ENCODE assay signal across 8 mouse cellular contexts in the genomic region with DNA sequence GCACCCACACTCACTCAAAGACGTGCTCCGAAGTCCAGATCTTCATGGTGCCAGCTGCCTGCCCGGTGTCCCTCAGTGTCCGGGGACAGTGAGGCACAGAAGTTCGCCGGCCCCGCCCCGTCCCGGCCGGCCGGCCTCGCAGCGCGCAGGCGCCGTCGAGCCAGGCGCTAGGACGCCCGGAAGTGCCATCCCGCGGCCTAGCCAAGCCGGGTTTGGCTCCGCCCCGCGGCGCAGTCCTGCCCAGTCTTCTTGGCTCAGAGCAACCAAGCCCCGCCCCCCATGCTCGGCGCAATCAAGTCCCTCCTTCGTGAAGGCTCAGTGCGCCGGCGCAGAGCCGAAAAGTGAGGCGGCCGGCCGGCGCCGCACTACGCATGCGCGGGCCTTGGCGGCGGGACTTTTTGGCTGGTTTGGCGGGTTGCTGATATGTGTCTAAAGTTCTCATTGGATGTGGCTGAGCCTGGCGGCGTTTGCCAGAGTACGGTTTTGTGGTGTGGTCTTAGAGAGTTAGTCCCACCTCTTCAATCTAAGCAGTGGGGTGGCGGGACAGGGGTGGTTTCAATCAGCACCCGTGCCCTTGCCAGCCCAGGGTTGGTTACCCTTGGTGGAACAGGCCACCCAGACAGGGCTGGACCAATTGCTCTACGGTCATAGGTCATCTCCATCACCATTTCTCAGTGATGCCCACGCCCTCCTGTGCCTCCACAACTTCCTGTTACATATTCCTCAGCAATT. TPM values are rescaled to one million over a fixed set of nuclear protein-coding genes. Genes with fewer than 3 reads are reported as not detected.
A peak's percentile ranks its signal among the peaks of the same experiment; 100 is the strongest.
DNase-seq lines count a peak whose midpoint lies in the region; ATAC-seq and TF ChIP-seq lines count a peak whose summit lies in the region.

A gene (minus strand): TSS at position 264 of the 732 bp plus-strand sequence.

- peak; percentile 99 for ATAC-seq in Patski
- ATAC-seq in hindbrain, embryonic 13.5 days (ENCODE audit: low FRiP score), result peak; percentile 99

- DNase-seq in Patski (ENCODE audit: low read depth, low spot score), result peak; percentile 91
- peak; percentile 99 to 100 for DNase-seq in cerebellum, postnatal 14 days
- DNase-seq in frontal cortex, postnatal 14 days (ENCODE audit: low spot score in 2 of 2), result peak; percentile 97 to 99
- peak; percentile 97 to 98 for DNase-seq in layer of hippocampus, postnatal 25 days (ENCODE audit: extremely low spot score in 1 of 2, low spot score in 1 of 2)
- DNase-seq in lung, postnatal 25 days (ENCODE audit: low spot score), result peak; percentile 99
- DNase-seq in retina, embryonic 14.5 days (ENCODE audit: low spot score), result peak; percentile 100
- peak; percentile 100 for DNase-seq in thymus, postnatal 4 days

- H3K36me3 ChIP-seq in hindbrain, embryonic 13.5 days, result peaks cover 13% of the 10 kb centered on the region

- H3K27me3 ChIP-seq in Patski, result no peaks in the 10 kb centered on the region
- no peaks in the 10 kb centered on the region for H3K27me3 ChIP-seq in hindbrain, embryonic 13.5 days

- in situ Hi-C loops in Patski (cut with MboI; ENCODE audit: low pct_unique_long_range_greater_than_20kb), result loop anchor here (5.0 to 25.0 kb wide), 2 partner anchors 131 to 386 kb away; a partner anchor contains a TSS

- peaks cover 18% of the 10 kb centered on the region for H3K4me1 ChIP-seq in hindbrain, embryonic 13.5 days (replicated peaks)

- POLR2A ChIA-PET in Patski (lab: Charles Lee), result interaction anchor here (1.0 to 1.4 kb wide), 2 partner anchors 9 to 834 kb away, joined by 3 to 5 read pairs; a partner anchor contains a TSS

- 1% methylated on average over 53 of the region's 53 CpGs for WGBS in hindbrain, embryonic 13.5 days

- CTCF ChIA-PET in Patski (lab: Charles Lee), result no interaction called here

- peak within 1 kb of the TSS; percentile 85 for H3K9ac ChIP-seq in hindbrain, embryonic 13.5 days

- peak within 1 kb of the TSS; percentile 81 for H3K4me2 ChIP-seq in hindbrain, embryonic 13.5 days

- peak within 1 kb of the TSS; percentile 79 for H3K4me3 ChIP-seq in hindbrain, embryonic 13.5 days

- no peak for TF ChIP-seq CTCF in Patski (IDR thresholded peaks at IDR 0.05)

- H3K27ac ChIP-seq in hindbrain, embryonic 13.5 days, result peak within 1 kb of the TSS; percentile 71

- no peaks in the 10 kb centered on the region for H3K9me3 ChIP-seq in hindbrain, embryonic 13.5 days

RNA-seq across cellular contexts. Expression of the gene that starts here (rescaled TPM):
- polyA plus RNA-seq in Patski (2021), result 95.9 TPM
- polyA plus RNA-seq in hindbrain, embryonic 13.5 days (2015; fragmentation: Nextera tagmentation; extraction: Ambion mirVana), result 111 and 114 TPM in 2 replicates
- 10 to 100 TPM; 36.5 to 42.5 TPM for total RNA-seq in layer of hippocampus, postnatal 25 days (2021)

Comparison
In these comparisons a context has a peak if more than half of its experiments do, and no peak if none do; other contexts are left out.
1. Peak in every context shown above with its lines: DNase-seq, ATAC-seq, H3K4me3 ChIP-seq and H3K27ac ChIP-seq.